Mouse (Mus musculus) embryonic facial prominence, embryonic 12.5 days (tissue): ENCODE data around the gene H2-DMa. TPM values are rescaled to one million over a fixed set of nuclear protein-coding genes. Genes with fewer than 3 reads are reported as not detected.

Source experiments
- ATAC-seq: fragments of 200-750 bp; cut with Nextera tagmentation; 2 replicates; pipeline ENCODE4 v1.8.0; 2017; ENCODE audit not compliant: insufficient number of reproducible peaks, insufficient read depth, low FRiP score, low TSS enrichment
- H3K27ac ChIP-seq: fragments of 300-500 bp; sonication (generic); 2 replicates; pipeline ENCODE4 v1.5.1; 2016; ENCODE audit warnings: mild to moderate bottlenecking
- H3K27me3 ChIP-seq: fragments of 300-500 bp; sonication (generic); 2 replicates; pipeline ENCODE4 v1.6.1; 2016; ENCODE audit warnings: mild to moderate bottlenecking, moderate library complexity
- H3K36me3 ChIP-seq: fragments of 300-500 bp; sonication (generic); 2 replicates; pipeline ENCODE4 v1.6.1; 2016; ENCODE audit warnings: mild to moderate bottlenecking
- H3K4me1 ChIP-seq: fragments of 300-500 bp; sonication (generic); 2 replicates; pipeline ENCODE4 v1.6.1; 2016
- H3K4me2 ChIP-seq: fragments of 300-500 bp; sonication (generic); replicated peaks from 2 replicates; pipeline ENCODE4 v1.6.1; 2016; ENCODE audit warnings: mild to moderate bottlenecking, moderate library complexity
- H3K4me3 ChIP-seq: fragments of 300-500 bp; sonication (generic); 2 replicates; pipeline ENCODE4 v1.5.1; 2016; ENCODE audit warnings: mild to moderate bottlenecking
- H3K9ac ChIP-seq: fragments of 300-500 bp; sonication (generic); 2 replicates; pipeline ENCODE4 v1.6.1; 2016; ENCODE audit warnings: mild to moderate bottlenecking, moderate library complexity
- H3K9me3 ChIP-seq: fragments of 300-500 bp; sonication (generic); 2 replicates; pipeline ENCODE4 v1.6.1; 2016; ENCODE audit warnings: mild to moderate bottlenecking, moderate library complexity
- WGBS: fragments of 180-500 bp; shearing (Covaris S2); methylation state at CpG from one replicate; pipeline ENCODE4 v1.1.7; 2016; 5-methylcytosine and 5-hydroxymethylcytosine counted together
- polyA plus RNA-seq: library from polyadenylated mRNA; unstranded; fragments of >200 nt; fragmentation: Nextera tagmentation; extraction: Ambion mirVana; gene quantifications from 2 replicates; pipeline ENCODE4 v1.2.1, GENCODE M21; 2016

Gene H2-DMa
- polyA plus RNA-seq, 1 experiment from 2014 or later: 12.3 TPM

- Histone ChIP-seq H3K4me1 (peaks cover 14% of the 10 kb centered on the region; the same call in 1 of the 2 replicates), H3K9me3 (no peaks in the 10 kb centered on the region), H3K36me3 (no peaks in the 10 kb centered on the region), H3K27me3 (peaks cover 78% of the 10 kb centered on the region), H3K4me3 (peak overlapping the region; percentile 47), H3K4me2 (peak overlapping the region; percentile 86), H3K27ac (no peak overlapping the region), H3K9ac (peak overlapping the region; percentile 63)
- WGBS: 3% methylated on average over 20 of the region's 20 CpGs
- peak; percentile 17; the same call in 1 of the 2 replicates for ATAC-seq
Observed at GRCm38 (mm10) chr17:34188010-34188409, 68.7 kb downstream of the H2-DMa start.

Other genes with a start within 250 kb of the H2-DMa start
- gene Gm7029, start 245.7 kb upstream of the H2-DMa start, polyA plus RNA-seq: not detected in 2 replicates
- 4.9 and 6.4 TPM in 2 replicates for gene Kifc1, start 228.9 kb upstream of the H2-DMa start, polyA plus RNA-seq
- gene Platr17, start 214.4 kb upstream of the H2-DMa start, polyA plus RNA-seq: 0.35 and 0.38 TPM in 2 replicates
- gene Daxx, start 210.1 kb upstream of the H2-DMa start, polyA plus RNA-seq: 70.1 and 72.8 TPM in 2 replicates
- 20.0 and 25.0 TPM in 2 replicates for gene Tapbp, start 203.6 kb upstream of the H2-DMa start, polyA plus RNA-seq
- 21.6 and 21.9 TPM in 2 replicates for gene Zbtb22, start 203.6 kb upstream of the H2-DMa start, polyA plus RNA-seq
- gene Rgl2, start 190.0 kb upstream of the H2-DMa start, polyA plus RNA-seq: 60.9 and 64.8 TPM in 2 replicates
- 184 and 192 TPM in 2 replicates for gene Pfdn6, start 179.2 kb upstream of the H2-DMa start, polyA plus RNA-seq
- 44.9 and 49.6 TPM in 2 replicates for gene Wdr46, start 178.9 kb upstream of the H2-DMa start, polyA plus RNA-seq
- 5.5 and 6.3 TPM in 2 replicates for gene B3galt4, start 168.1 kb upstream of the H2-DMa start, polyA plus RNA-seq
- 55.2 and 55.9 TPM in 2 replicates for gene Vps52, start 163.7 kb upstream of the H2-DMa start, polyA plus RNA-seq
- 1,303 and 1,336 TPM in 2 replicates for gene Rps18, start 163.5 kb upstream of the H2-DMa start, polyA plus RNA-seq
- 7.2 and 8.0 TPM in 2 replicates for gene H2-K1, start 119.2 kb upstream of the H2-DMa start, polyA plus RNA-seq
- gene Ring1, start 94.9 kb upstream of the H2-DMa start, polyA plus RNA-seq: 27.2 and 29.7 TPM in 2 replicates
- gene H2-Ke6, start 91.5 kb upstream of the H2-DMa start, polyA plus RNA-seq: 52.2 and 59.5 TPM in 2 replicates
- 191 and 193 TPM in 2 replicates for gene Slc39a7, start 87.9 kb upstream of the H2-DMa start, polyA plus RNA-seq
- gene Rxrb, start 87.7 kb upstream of the H2-DMa start, polyA plus RNA-seq: 69.9 and 72.6 TPM in 2 replicates
- gene Col11a2, start 80.1 kb upstream of the H2-DMa start, polyA plus RNA-seq: 7.2 and 14.8 TPM in 2 replicates
- gene H2-Oa, start 27.2 kb upstream of the H2-DMa start, polyA plus RNA-seq: 0.43 and 0.48 TPM in 2 replicates
- 119 and 131 TPM in 2 replicates for gene Brd2, start 3.1 kb downstream of the H2-DMa start, polyA plus RNA-seq
- 0.19 and 0.42 TPM in 2 replicates for gene H2-DMb2, start 23.8 kb downstream of the H2-DMa start, polyA plus RNA-seq
- 2.0 and 2.4 TPM in 2 replicates for gene H2-DMb1, start 33.5 kb downstream of the H2-DMa start, polyA plus RNA-seq
- 4.7 TPM in 2 replicates for gene Tap1, start 68.0 kb downstream of the H2-DMa start, polyA plus RNA-seq
- 1.8 and 2.0 TPM in 2 replicates for gene Psmb9, start 68.2 kb downstream of the H2-DMa start, polyA plus RNA-seq
- gene Psmb8, start 78.2 kb downstream of the H2-DMa start, polyA plus RNA-seq: 2.1 and 3.5 TPM in 2 replicates
- gene Tap2, start 84.0 kb downstream of the H2-DMa start, polyA plus RNA-seq: 1.3 and 2.3 TPM in 2 replicates
- not detected in 2 replicates for gene H2-Ob, start 119.4 kb downstream of the H2-DMa start, polyA plus RNA-seq
- gene H2-Ab1, start 138.1 kb downstream of the H2-DMa start, polyA plus RNA-seq: 2.9 and 3.4 TPM in 2 replicates
- 0.19 TPM in 1 of 2 replicates, not detected in the other for gene H2-Aa, start 168.3 kb downstream of the H2-DMa start, polyA plus RNA-seq
- gene H2-Eb1, start 186.3 kb downstream of the H2-DMa start, polyA plus RNA-seq: 1.4 and 1.5 TPM in 2 replicates
- gene H2-Eb2, start 206.1 kb downstream of the H2-DMa start, polyA plus RNA-seq: not detected in 2 replicates
- gene Btnl2, start 235.3 kb downstream of the H2-DMa start, polyA plus RNA-seq: not detected in 2 replicates